Mouse (Mus musculus): Measurements from ENCODE around the gene Parvg.

DNA sequence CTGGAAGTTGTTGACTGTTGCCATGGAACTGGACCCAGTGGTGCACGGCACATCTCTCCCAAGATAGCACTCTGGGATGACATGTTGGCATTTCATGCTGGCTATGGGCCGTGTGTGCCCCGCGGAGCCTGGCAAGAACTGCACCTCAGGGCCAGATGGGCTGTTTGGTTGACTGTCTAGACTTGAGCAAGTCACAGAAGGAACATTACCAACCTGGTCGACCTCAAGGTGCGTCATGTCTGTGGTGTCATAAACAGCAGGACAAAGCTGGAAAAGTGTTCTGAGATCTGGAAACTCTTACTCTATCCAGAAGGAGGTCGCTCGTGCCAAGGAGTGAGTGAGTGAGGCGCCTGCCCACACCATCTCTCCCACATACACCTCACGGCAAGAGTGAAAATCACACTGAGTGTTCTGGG, 42.8 kb downstream of the Parvg start:
- TF ChIP-seq CTCF (IDR thresholded peaks at IDR 0.05; ENCODE audit: low read depth) (no peak), EP300 (IDR thresholded peaks at IDR 0.05; ENCODE audit: low read depth) (no peak)
